Mouse (Mus musculus) retina, embryonic 14.5 days (tissue): ENCODE results near the gene Adcy9.
"Not testable (repeated sequence)": the region's sequence is repeated elsewhere in the genome, so short reads cannot be mapped to it uniquely, and the experiment has no call there.

Experiments
- DNase-seq: peaks from one replicate; pipeline ENCODE4 v3.0.0-alpha.2; 2015; ENCODE audit warnings: low spot score

The Adcy9 gene

GRCm38 (mm10) chr16:4270911-4271310, 149.4 kb downstream of the Adcy9 start:
- DNase-seq: no peak

GRCm38 (mm10) chr16:4267857-4268666, 152.2 kb downstream of the Adcy9 start:
- DNase-seq: peak; percentile 91

- DNase-seq: no peak
Measured at GRCm38 (mm10) chr16:4267453-4267852, 152.8 kb downstream of the Adcy9 start.

- DNase-seq: no peak
Measured at GRCm38 (mm10) chr16:4265351-4265750, 154.9 kb downstream of the Adcy9 start.

GRCm38 (mm10) chr16:4263486-4263885, 156.8 kb downstream of the Adcy9 start:
- DNase-seq: no peak

GRCm38 (mm10) chr16:4257546-4257945, 162.8 kb downstream of the Adcy9 start:
- DNase-seq: no peak

- DNase-seq: no peak
Measured at GRCm38 (mm10) chr16:4248791-4249190, 171.5 kb downstream of the Adcy9 start.

GRCm38 (mm10) chr16:4245241-4245640, 175.1 kb downstream of the Adcy9 start:
- DNase-seq: not testable (repeated sequence)
